Mouse (Mus musculus) adipose tissue, adult 10 weeks (tissue): ENCODE measurements around the gene Snd1. TPM values are rescaled to one million over a fixed set of nuclear protein-coding genes. Genes with fewer than 3 reads are reported as not detected.

Experiments
- polyA plus RNA-seq: library from polyadenylated mRNA; stranded (reverse); fragments of 350-450 nt; fragmentation: Illumina TruSeq; extraction: RNeasy Lipid Tissue Mini Kit (QIAGEN cat#74804); gene quantifications from one replicate; pipeline ENCODE4 v1.2.3, GENCODE M21; 2014; ENCODE audit warnings: low read depth, low replicate concordance

Gene Snd1
- polyA plus RNA-seq, result 107 TPM

DNA sequence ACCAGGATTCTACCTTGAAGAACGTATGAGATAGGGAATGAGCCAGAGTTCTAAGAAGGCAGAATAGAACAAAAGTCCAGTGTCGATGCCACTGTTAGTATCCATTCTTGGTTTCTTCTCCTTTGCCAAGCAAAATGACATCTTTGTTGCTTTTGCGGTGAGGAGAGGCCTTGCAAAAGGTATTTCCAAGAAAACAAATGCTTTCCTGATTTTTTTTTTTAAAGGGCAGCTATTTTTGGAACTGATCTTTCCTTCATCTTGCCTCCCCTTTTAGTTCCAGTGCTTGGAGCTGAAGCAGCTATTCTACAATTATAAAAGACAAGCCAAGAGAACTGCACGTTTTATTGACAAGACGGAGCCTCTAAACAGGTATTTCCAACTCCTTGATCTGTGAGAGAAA, at the start of gene Snd1:
TSS of gene Snd1 (plus strand) at position 301 of the 400 bp plus-strand sequence.

DNA sequence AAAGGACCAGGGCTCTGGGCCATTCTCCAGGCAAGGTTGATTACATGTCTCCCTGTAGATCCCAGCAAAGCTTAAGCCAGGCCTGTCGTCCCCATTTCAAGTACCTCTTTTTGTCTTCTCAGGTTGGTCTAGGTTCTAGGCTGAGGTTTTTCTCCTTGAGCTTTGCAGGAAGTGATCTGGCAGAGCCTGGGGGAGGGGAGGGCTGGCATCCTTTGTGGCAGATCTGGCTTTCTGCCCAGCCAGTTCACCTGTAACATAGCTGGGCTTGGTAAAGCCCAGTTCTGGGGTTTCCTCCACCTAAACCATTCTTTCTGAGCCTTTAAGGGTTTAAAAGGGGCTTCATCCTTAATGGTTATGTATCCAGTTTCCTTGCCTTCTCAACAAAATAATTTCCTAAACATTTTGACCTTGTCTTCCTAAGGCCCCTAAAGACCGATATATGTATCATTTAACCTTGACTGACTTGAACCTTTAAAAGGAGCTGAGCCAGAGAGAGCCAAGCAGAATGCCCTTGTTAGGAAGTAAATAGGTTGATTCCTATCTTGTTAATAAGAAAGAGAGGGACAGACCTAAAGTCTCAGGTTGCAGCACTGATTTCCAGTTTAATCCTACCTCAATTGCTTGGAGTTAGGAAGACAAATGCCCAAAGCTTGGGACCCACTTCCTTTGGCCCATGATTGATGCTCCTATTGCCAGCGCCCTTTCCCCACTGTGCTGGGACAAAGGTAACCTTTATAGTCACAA, 47.7 kb upstream of the Snd1 start, which contains the start of gene Fscn3:
TSS of gene Fscn3 (plus strand) at position 694 of the 744 bp plus-strand sequence.

DNA sequence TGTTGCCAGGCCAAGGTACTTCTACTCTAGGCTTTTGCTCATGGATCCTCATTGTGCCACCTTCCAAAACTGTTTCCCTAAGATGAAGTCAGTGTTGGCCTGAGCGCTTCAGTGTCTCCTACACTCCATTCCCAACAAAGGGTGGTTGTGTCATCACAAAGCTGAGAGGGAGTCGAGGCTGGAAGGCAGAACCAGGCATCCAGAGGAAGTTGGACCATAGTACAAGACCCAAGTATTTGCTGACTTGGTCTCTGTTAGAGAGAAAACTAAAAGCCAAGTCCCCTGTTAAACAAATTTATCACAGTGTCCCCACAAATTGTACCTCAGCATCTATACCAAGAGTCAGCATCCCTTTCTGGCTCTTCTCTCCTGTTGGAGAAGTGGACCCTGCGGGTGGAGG, 46.6 kb upstream of the Snd1 start, which contains the start of gene Gcc1:
TSS of gene Gcc1 (minus strand) at position 101 of the 400 bp plus-strand sequence.

DNA sequence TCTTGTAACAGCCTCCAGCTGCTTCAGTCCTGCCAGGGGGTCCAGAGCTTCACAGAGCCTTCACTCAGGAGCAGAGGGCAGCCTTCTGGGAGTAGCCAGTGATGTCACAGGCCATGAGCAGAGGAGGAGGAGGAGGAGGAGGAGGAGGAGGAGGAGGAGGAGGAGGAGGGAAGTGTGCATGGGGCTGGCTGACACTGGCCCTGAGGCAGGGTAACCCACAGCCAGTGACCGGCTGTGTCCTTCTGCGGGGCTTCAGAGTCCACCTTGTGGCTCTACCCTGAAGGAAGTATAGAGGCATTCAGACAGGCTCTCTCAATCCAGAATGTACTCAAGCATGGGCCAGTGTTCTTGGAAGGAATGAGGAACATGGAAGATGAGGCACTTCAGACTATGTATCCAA, 25.7 kb upstream of the Snd1 start, which contains the start of gene Pax4:
TSS of gene Pax4 (minus strand) at position 101 of the 400 bp plus-strand sequence.

DNA sequence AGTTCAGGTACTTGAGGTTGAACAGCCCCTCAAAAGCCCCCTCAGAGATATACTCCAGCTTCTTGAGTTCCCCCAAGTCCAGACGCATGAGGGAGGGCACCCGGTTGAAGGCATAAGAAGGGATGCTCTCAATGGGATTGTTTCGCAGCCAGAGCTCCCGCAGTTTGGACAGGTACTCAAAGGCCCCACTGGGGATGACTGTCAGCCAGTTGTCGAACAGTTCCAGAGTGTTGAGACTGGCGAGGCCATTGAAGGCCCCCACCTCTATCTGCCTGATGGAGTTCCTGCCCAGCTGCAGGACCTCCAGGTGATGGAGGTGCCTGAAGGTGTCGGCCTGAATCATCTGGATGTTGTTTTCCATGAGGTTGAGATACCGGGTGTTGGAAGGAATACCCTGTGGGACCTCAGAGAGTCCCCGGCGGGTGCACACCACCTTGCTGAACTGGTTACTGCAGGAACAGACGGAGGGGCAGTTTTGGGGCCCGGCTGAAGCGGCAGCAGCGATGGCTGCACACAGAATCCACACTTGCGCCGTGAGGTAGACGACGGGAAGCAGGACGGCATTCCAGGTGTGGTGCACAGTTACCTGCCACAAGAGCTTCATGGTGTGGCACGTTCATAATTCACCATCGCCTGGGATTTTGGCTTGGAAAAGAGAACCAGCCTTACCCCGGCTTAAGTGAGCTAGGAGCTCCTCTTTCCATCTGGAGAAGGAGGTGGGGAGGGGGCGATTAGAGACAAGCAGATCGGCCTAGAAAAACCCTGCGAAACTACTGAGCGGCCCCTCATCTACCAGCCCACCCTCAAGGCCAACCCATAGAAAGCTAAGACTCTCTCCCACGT, 356.3 kb downstream of the Snd1 start, which contains the start of gene Lrrc4:
TSS of gene Lrrc4 (minus strand) at position 737 of the 843 bp plus-strand sequence.

Other genes starting within 250 kb of the Snd1 start
- 10.3 TPM for gene Zfp800, start 77.1 kb upstream of the Snd1 start, polyA plus RNA-seq
- 120 TPM for gene Arf5, start 51.6 kb upstream of the Snd1 start, polyA plus RNA-seq
- 6.2 TPM for gene Fscn3, start 47.4 kb upstream of the Snd1 start, polyA plus RNA-seq
- 15.4 TPM for gene Gcc1, start 46.7 kb upstream of the Snd1 start, polyA plus RNA-seq
- not detected for gene Pax4, start 25.8 kb upstream of the Snd1 start, polyA plus RNA-seq